Mouse (Mus musculus) forebrain, postnatal 0 days (tissue): ENCODE measurements around the gene Il1rap. TPM values are rescaled to one million over a fixed set of nuclear protein-coding genes. Genes with fewer than 3 reads are reported as not detected.

Experiments
- ATAC-seq: fragments of 200-750 bp; cut with Nextera tagmentation; 2 replicates; pipeline ENCODE4 v1.8.0; 2017; ENCODE audit warnings: mild to moderate bottlenecking, moderate library complexity
- DNase-seq: peaks from one replicate; pipeline ENCODE4 v3.0.0-alpha.2; 2015
- H3K27ac ChIP-seq: fragments of 300-500 bp; sonication (generic); 2 replicates; pipeline ENCODE4 v1.5.1; 2014; ENCODE audit warnings: low read depth, mild to moderate bottlenecking, antibody characterized with exemption, low read length, moderate library complexity, mixed read lengths
- H3K27me3 ChIP-seq: fragments of 300-500 bp; sonication (generic); 2 replicates; pipeline ENCODE4 v1.6.1; 2014; ENCODE audit warnings: mild to moderate bottlenecking, low read length, mixed read lengths; ENCODE audit not compliant: insufficient read depth
- H3K36me3 ChIP-seq: fragments of 300-500 bp; sonication (generic); 2 replicates; pipeline ENCODE4 v1.6.1; 2014; ENCODE audit warnings: mild to moderate bottlenecking, moderate library complexity; ENCODE audit not compliant: insufficient read depth
- H3K4me1 ChIP-seq: fragments of 300-500 bp; sonication (generic); 2 replicates; pipeline ENCODE4 v1.6.1; 2014; ENCODE audit warnings: antibody characterized with exemption; ENCODE audit not compliant: insufficient read depth
- H3K4me2 ChIP-seq: fragments of 300-500 bp; sonication (generic); 2 replicates; pipeline ENCODE4 v1.6.1; 2014; ENCODE audit warnings: low read depth, mild to moderate bottlenecking, moderate library complexity
- H3K4me3 ChIP-seq: fragments of 300-500 bp; sonication (generic); 2 replicates; pipeline ENCODE4 v1.5.1; 2014; ENCODE audit warnings: low read depth, low read length, mixed read lengths
- H3K9ac ChIP-seq: fragments of 300-500 bp; sonication (generic); 2 replicates; pipeline ENCODE4 v1.6.1; 2014; ENCODE audit warnings: mild to moderate bottlenecking
- H3K9me3 ChIP-seq: fragments of 300-500 bp; sonication (generic); 2 replicates; pipeline ENCODE4 v1.6.1; 2016; ENCODE audit warnings: low read length
- CTCF ChIP-seq: sonication (generic); IDR thresholded peaks from 2 replicates; pipeline ENCODE4 v1.5.1; 2016; ENCODE audit warnings: antibody characterized with exemption, control low read depth, low read depth
- WGBS: fragments of 180-500 bp; shearing (Covaris S2); extraction: QIAGEN DNeasy Blood & Tissue Kit; methylation state at CpG from one replicate; pipeline ENCODE4 v1.1.7; 2014; 5-methylcytosine and 5-hydroxymethylcytosine counted together
- polyA plus RNA-seq: library from polyadenylated mRNA; unstranded; fragments of >200 nt; fragmentation: Nextera tagmentation; extraction: Ambion mirVana; gene quantifications from 2 replicates; pipeline ENCODE4 v1.2.1, GENCODE M21; 2015
- total RNA-seq: library from RNA; depleted of rRNA; stranded (reverse); fragments of >200 nt; gene quantifications from 2 replicates; pipeline ENCODE4 v1.2.3, GENCODE M21; 2014

Il1rap gene
- total and polyA plus RNA-seq, 2 experiments from 2014 or later, result 4.7 to 9.3 TPM

DNA sequence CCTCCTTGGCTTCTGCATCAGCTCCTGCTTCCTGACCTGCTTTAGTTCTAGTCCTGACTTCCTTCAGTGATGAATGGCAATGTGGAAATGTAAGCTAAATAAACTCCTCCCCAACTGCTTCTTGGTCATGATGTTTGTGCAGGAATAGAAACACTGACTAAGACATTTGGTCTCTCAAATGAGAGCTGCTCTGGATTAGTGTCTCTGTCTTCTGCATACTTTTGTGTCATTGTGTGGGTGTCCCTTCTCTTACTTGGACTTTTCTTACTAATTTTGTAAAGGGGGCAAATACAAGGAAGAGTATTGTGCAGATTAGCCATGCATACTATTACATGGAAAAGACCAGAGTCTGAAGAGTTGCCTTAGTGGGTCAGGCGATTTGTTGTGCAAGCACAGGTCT lies 65.5 kb downstream of the Il1rap start:
- H3K4me2 ChIP-seq, result no peak overlapping the region
- no peak overlapping the region for H3K4me3 ChIP-seq
- no peaks in the 10 kb centered on the region for H3K27me3 ChIP-seq
- DNase-seq (no peak), ATAC-seq (no peak)
- TF ChIP-seq CTCF, result no peak
- no peaks in the 10 kb centered on the region for H3K36me3 ChIP-seq
- no peak overlapping the region for H3K9ac ChIP-seq
- 68% methylated on average over 1 of the region's 1 CpGs for WGBS
- no peaks in the 10 kb centered on the region for H3K9me3 ChIP-seq
- no peak overlapping the region for H3K27ac ChIP-seq
- no peaks in the 10 kb centered on the region for H3K4me1 ChIP-seq

DNA sequence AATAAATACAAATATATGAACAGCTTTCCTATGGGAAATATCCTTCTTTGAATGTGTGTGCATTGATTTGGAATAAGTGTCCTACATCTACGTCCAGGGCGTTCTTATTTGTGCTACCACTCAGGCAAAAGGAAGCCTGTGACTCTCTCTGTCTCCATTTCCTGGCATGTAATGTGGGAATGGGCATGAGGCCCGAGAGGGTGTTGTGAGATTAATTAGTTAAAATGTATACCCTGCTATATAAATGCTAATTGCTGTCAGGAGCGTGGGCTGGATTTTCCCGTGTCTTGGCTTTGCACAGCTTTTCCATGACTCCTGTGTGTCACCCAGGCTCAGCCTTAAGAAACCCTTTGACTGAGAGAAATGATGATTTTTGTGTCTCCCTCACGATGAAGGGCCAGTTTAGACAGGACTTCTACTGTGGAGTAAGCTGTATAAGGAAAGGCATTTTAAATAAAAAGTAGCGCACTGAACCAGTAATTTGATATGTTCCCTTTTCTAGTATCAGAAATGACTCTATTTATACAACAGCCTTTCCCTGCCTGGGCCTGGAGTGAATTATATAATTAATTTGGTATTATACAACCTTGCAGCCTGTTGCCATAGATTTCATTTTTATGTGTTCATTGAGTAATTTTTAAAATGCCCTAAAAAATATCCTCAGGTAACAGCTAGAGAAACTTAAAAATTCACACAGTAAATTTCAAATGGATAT lies 81.4 kb downstream of the Il1rap start:
- ATAC-seq (0 out of 2 replicates have a peak, but pooled peaks have one; percentile 23), DNase-seq (peak; percentile 41)
- WGBS, result 29% methylated on average over 7 of the region's 7 CpGs
- no peak overlapping the region for H3K27ac ChIP-seq
- H3K4me1 ChIP-seq, result no peaks in the 10 kb centered on the region
- H3K9me3 ChIP-seq, result no peaks in the 10 kb centered on the region
- no peak overlapping the region for H3K4me2 ChIP-seq
- no peaks in the 10 kb centered on the region for H3K36me3 ChIP-seq
- no peak overlapping the region for H3K9ac ChIP-seq
- no peaks in the 10 kb centered on the region for H3K27me3 ChIP-seq
- H3K4me3 ChIP-seq, result no peak overlapping the region
- TF ChIP-seq CTCF, result no peak

DNA sequence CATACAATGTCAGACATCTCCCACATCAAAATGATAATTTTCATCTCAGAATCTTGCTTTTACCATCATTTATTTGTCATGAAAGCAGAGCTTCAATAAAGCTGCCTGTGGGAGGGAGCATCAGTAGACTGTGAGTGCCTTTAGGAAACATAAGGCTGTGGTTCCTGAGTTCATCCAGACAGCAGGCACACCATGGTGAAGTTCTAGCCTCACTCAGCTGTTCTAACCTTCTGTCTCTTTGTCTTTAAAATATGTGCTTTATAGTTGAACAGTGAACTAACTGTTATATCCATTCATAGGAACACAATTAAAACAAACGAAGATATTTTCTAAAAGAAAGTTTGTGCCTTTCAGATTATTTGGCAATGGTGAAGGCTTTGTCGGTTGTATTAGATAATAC lies 84.9 kb downstream of the Il1rap start:
- no peaks in the 10 kb centered on the region for H3K27me3 ChIP-seq
- ATAC-seq, result no peak
- no peak overlapping the region for H3K4me2 ChIP-seq
- WGBS, result 80% methylated on average over 2 of the region's 2 CpGs
- no peak overlapping the region for H3K9ac ChIP-seq
- H3K27ac ChIP-seq, result no peak overlapping the region
- TF ChIP-seq CTCF, result no peak
- DNase-seq, result no peak
- H3K9me3 ChIP-seq, result no peaks in the 10 kb centered on the region
- H3K36me3 ChIP-seq, result no peaks in the 10 kb centered on the region
- no peak overlapping the region for H3K4me3 ChIP-seq
- no peaks in the 10 kb centered on the region for H3K4me1 ChIP-seq

- H3K27me3 ChIP-seq, result no peaks in the 10 kb centered on the region
- no peak overlapping the region for H3K4me2 ChIP-seq
- no peak overlapping the region for H3K9ac ChIP-seq
- no peak for TF ChIP-seq CTCF
- no peaks in the 10 kb centered on the region for H3K9me3 ChIP-seq
- WGBS, result 78% methylated on average over 2 of the region's 2 CpGs
- no peaks in the 10 kb centered on the region for H3K36me3 ChIP-seq
- no peaks in the 10 kb centered on the region for H3K4me1 ChIP-seq
- no peak overlapping the region for H3K27ac ChIP-seq
- ATAC-seq (no peak), DNase-seq (no peak)
- no peak overlapping the region for H3K4me3 ChIP-seq
Measured at GRCm38 (mm10) chr16:26669081-26669480, 87.6 kb downstream of the Il1rap start.

- 87% methylated on average over 2 of the region's 2 CpGs for WGBS
- H3K4me3 ChIP-seq, result no peak overlapping the region
- no peaks in the 10 kb centered on the region for H3K27me3 ChIP-seq
- no peaks in the 10 kb centered on the region for H3K4me1 ChIP-seq
- H3K9me3 ChIP-seq, result no peaks in the 10 kb centered on the region
- H3K27ac ChIP-seq, result no peak overlapping the region
- H3K9ac ChIP-seq, result no peak overlapping the region
- ATAC-seq (no peak), DNase-seq (no peak)
- TF ChIP-seq CTCF, result no peak
- H3K36me3 ChIP-seq, result no peaks in the 10 kb centered on the region
- H3K4me2 ChIP-seq, result no peak overlapping the region
Measured at GRCm38 (mm10) chr16:26680381-26680780, 98.9 kb downstream of the Il1rap start.

DNA sequence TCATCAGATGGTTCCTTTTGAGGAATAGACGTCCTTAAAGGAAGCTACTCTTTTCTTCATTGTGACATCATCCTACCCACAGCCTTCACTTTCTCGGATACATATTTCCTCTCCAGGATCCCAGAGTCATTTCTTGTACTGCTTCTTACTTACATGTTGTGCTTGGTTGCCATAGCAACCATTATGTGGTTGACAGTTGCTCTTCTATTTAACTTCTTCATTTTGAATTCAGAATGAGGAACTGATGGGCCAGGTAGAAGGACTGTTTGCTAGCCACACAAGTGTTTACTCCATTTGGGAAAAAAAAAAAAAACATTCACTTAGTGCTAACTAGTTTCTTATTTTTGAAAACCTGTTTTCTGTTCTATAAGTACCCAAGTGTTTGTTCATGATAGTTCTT lies 108.3 kb downstream of the Il1rap start:
- DNase-seq (no peak), ATAC-seq (no peak)
- 69% methylated on average over 2 of the region's 2 CpGs for WGBS

DNA sequence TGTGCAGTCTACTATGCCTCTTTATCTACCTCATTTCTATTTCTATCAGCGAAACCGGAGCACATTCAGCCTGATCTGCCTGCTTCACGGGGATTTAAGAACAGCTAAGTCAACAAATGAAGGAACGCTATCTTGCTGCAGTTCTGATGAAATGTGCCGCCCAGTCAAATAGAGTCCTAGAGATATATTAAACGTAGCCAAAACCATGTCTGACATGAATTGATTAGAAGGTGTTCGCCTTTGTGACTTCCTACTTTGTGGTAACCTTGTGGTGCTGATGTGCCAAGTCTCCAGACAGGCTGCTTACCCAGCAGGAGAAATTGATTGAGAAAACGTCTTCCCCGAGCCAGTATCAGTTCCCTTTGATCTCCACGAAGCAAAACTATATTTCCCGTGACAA lies 109.8 kb downstream of the Il1rap start:
- 81% methylated on average over 11 of the region's 11 CpGs for WGBS
- DNase-seq (no peak), ATAC-seq (no peak)
- no peak overlapping the region for H3K27ac ChIP-seq
- H3K9me3 ChIP-seq, result no peaks in the 10 kb centered on the region
- no peaks in the 10 kb centered on the region for H3K36me3 ChIP-seq
- no peaks in the 10 kb centered on the region for H3K27me3 ChIP-seq
- H3K4me2 ChIP-seq, result no peak overlapping the region
- H3K4me3 ChIP-seq, result no peak overlapping the region
- no peak for TF ChIP-seq CTCF
- H3K9ac ChIP-seq, result no peak overlapping the region
- H3K4me1 ChIP-seq, result no peaks in the 10 kb centered on the region

More for the DNA sequence above, 108.3 kb downstream of the Il1rap start:
- Histone ChIP-seq H3K9ac (no peak overlapping the region), H3K36me3 (no peaks in the 10 kb centered on the region), H3K27ac (no peak overlapping the region), H3K4me3 (no peak overlapping the region), H3K27me3 (no peaks in the 10 kb centered on the region), H3K9me3 (no peaks in the 10 kb centered on the region), H3K4me2 (no peak overlapping the region), H3K4me1 (no peaks in the 10 kb centered on the region)
- TF ChIP-seq CTCF, result no peak
